Mouse (Mus musculus): Measurements from ENCODE around the gene 1700013G24Rik. TPM values are rescaled to one million over a fixed set of nuclear protein-coding genes. Genes with fewer than 3 reads are reported as not detected.

1700013G24Rik gene
- polyA plus RNA-seq, 2 experiments, result not detected

DNA sequence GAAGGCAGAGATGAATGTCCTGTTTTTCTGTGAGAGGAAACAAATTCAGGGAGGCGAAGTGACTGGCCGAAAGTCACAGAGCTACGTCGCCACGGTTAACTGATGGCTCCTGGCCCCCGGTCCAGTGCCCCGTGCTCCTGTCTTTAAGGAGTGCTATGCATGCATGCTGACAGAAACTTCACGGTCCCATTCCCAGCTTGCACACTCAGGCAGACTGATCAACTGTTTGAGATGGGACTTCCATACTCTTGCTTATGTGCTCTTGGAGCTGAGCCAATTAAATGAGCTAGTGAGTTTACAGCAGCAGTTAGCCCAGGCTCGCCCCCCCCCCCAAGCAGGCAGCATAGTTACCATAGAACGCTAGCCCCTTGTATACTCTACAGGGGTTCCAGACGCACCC lies 35.0 kb downstream of the 1700013G24Rik start:
- TF ChIP-seq CTCF (IDR thresholded peaks at IDR 0.05; ENCODE audit: low read depth) (no peak), EP300 (IDR thresholded peaks at IDR 0.05; ENCODE audit: low read depth) (no peak)
- Histone ChIP-seq H3K9ac (replicated peaks) (no peak overlapping the region), H3K36me3 (replicated peaks; ENCODE audit: control insufficient read depth, insufficient read depth, low read depth) (no peaks in the 10 kb centered on the region), H3K27me3 (ENCODE audit: control insufficient read depth, insufficient read depth, low read length) (no peaks in the 10 kb centered on the region), H3K4me2 (ENCODE audit: low read depth) (peak overlapping the region; percentile 32), H3K9me3 (ENCODE audit: control insufficient read depth, low read length) (no peaks in the 10 kb centered on the region), H3K27ac (no peak overlapping the region), H3K4me1 (replicated peaks; ENCODE audit: control insufficient read depth in 2 of 2, insufficient read depth in 2 of 2, low read length in 1 of 2) (peaks cover 21 to 53% of the 10 kb centered on the region in 2 experiments), H3K4me3 (ENCODE audit: insufficient read depth in 1 of 2, low read depth in 2 of 2, low read length in 2 of 2) (no peak overlapping the region)
- ATAC-seq (ENCODE audit: insufficient read depth) (no peak), DNase-seq (ENCODE audit: low read depth in 3 of 3, low spot score in 3 of 3) (no peak)
- WGBS (ENCODE audit: insufficient replicate concordance), result 20% methylated on average over 11 of the region's 11 CpGs

- no peaks in the 10 kb centered on the region for H3K27me3 ChIP-seq (ENCODE audit: control insufficient read depth, insufficient read depth, low read length)
- H3K9me3 ChIP-seq (ENCODE audit: control insufficient read depth, low read length), result no peaks in the 10 kb centered on the region
- H3K4me3 ChIP-seq (ENCODE audit: insufficient read depth in 1 of 2, low read depth in 2 of 2, low read length in 2 of 2), result no peak overlapping the region
- no peaks in the 10 kb centered on the region for H3K36me3 ChIP-seq (replicated peaks; ENCODE audit: control insufficient read depth, insufficient read depth, low read depth)
- DNase-seq (ENCODE audit: low read depth in 3 of 3, low spot score in 3 of 3) (no peak), ATAC-seq (ENCODE audit: insufficient read depth) (no peak)
- H3K9ac ChIP-seq (replicated peaks), result no peak overlapping the region
- WGBS (ENCODE audit: insufficient replicate concordance), result 26% methylated on average over 12 of the region's 12 CpGs
- no peak overlapping the region for H3K27ac ChIP-seq
- peaks cover 21 to 51% of the 10 kb centered on the region in 2 experiments for H3K4me1 ChIP-seq (replicated peaks; ENCODE audit: control insufficient read depth in 2 of 2, insufficient read depth in 2 of 2, low read length in 1 of 2)
- TF ChIP-seq EP300 (IDR thresholded peaks at IDR 0.05; ENCODE audit: low read depth), result no peak
- peak; percentile 43; the same call in 1 of the 2 replicates for TF ChIP-seq CTCF (IDR thresholded peaks at IDR 0.05; ENCODE audit: low read depth)
- H3K4me2 ChIP-seq (ENCODE audit: low read depth), result no peak overlapping the region
Measured at GRCm38 (mm10) chr4:137488571-137489303, 35.7 kb downstream of the 1700013G24Rik start.

GRCm38 (mm10) chr4:137489996-137490395 lies 36.9 kb downstream of the 1700013G24Rik start:
- Histone ChIP-seq H3K4me1 (replicated peaks; ENCODE audit: control insufficient read depth in 2 of 2, insufficient read depth in 2 of 2, low read length in 1 of 2) (peaks cover 18 to 42% of the 10 kb centered on the region in 2 experiments), H3K27ac (no peak overlapping the region), H3K9me3 (ENCODE audit: control insufficient read depth, low read length) (no peaks in the 10 kb centered on the region), H3K36me3 (replicated peaks; ENCODE audit: control insufficient read depth, insufficient read depth, low read depth) (no peaks in the 10 kb centered on the region), H3K4me3 (ENCODE audit: insufficient read depth in 1 of 2, low read depth in 2 of 2, low read length in 2 of 2) (no peak overlapping the region), H3K27me3 (ENCODE audit: control insufficient read depth, insufficient read depth, low read length) (no peaks in the 10 kb centered on the region), H3K9ac (replicated peaks) (no peak overlapping the region), H3K4me2 (ENCODE audit: low read depth) (no peak overlapping the region)
- no peak for ATAC-seq (ENCODE audit: insufficient read depth)
- no peak for TF ChIP-seq EP300 (IDR thresholded peaks at IDR 0.05; ENCODE audit: low read depth)
- no peak for TF ChIP-seq CTCF (IDR thresholded peaks at IDR 0.05; ENCODE audit: low read depth)
- DNase-seq (ENCODE audit: low read depth in 3 of 3, low spot score in 3 of 3), result no peak
- WGBS (ENCODE audit: insufficient replicate concordance), result 23% methylated on average over 8 of the region's 8 CpGs

GRCm38 (mm10) chr4:137492563-137492962 lies 39.5 kb downstream of the 1700013G24Rik start:
- H3K4me1 ChIP-seq (replicated peaks; ENCODE audit: control insufficient read depth in 2 of 2, insufficient read depth in 2 of 2, low read length in 1 of 2), result peaks cover 9 to 20% of the 10 kb centered on the region in 2 experiments
- 71% methylated on average over 11 of the region's 11 CpGs for WGBS (ENCODE audit: insufficient replicate concordance)
- H3K27me3 ChIP-seq (ENCODE audit: control insufficient read depth, insufficient read depth, low read length), result no peaks in the 10 kb centered on the region
- no peak overlapping the region for H3K4me3 ChIP-seq (ENCODE audit: insufficient read depth in 1 of 2, low read depth in 2 of 2, low read length in 2 of 2)
- no peaks in the 10 kb centered on the region for H3K36me3 ChIP-seq (replicated peaks; ENCODE audit: control insufficient read depth, insufficient read depth, low read depth)
- ATAC-seq (ENCODE audit: insufficient read depth) (no peak), DNase-seq (ENCODE audit: low read depth in 3 of 3, low spot score in 3 of 3) (no peak)
- H3K4me2 ChIP-seq (ENCODE audit: low read depth), result no peak overlapping the region
- H3K27ac ChIP-seq, result no peak overlapping the region
- H3K9ac ChIP-seq (replicated peaks), result no peak overlapping the region
- TF ChIP-seq EP300 (IDR thresholded peaks at IDR 0.05; ENCODE audit: low read depth) (no peak), CTCF (IDR thresholded peaks at IDR 0.05; ENCODE audit: low read depth) (no peak)
- H3K9me3 ChIP-seq (ENCODE audit: control insufficient read depth, low read length), result no peaks in the 10 kb centered on the region

DNA sequence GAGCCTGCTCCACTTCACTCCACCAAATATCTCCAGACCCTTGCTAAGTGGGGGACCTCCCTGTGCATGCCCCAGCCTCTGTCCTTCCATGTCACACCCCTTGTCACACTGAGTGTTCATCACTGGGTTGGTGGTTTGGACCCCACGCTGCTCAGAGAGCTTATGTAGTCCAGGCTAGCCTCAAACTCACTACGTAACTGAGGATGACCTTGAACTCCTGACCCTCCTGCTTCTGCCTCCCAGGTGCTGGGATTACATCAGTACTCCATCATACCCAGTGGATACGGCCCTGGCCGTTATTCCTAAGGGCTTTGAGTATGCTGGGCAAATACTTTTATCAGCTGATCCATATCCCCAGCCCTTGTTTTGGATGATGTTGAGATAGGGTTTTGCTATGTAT lies 40.1 kb downstream of the 1700013G24Rik start:
- Histone ChIP-seq H3K9me3 (ENCODE audit: control insufficient read depth, low read length) (no peaks in the 10 kb centered on the region), H3K9ac (replicated peaks) (no peak overlapping the region), H3K4me1 (replicated peaks; ENCODE audit: control insufficient read depth in 2 of 2, insufficient read depth in 2 of 2, low read length in 1 of 2) (peaks cover 3 to 16% of the 10 kb centered on the region in 2 experiments; a peak in 3 of 4 replicates), H3K27ac (no peak overlapping the region), H3K4me2 (ENCODE audit: low read depth) (no peak overlapping the region), H3K36me3 (replicated peaks; ENCODE audit: control insufficient read depth, insufficient read depth, low read depth) (no peaks in the 10 kb centered on the region), H3K27me3 (ENCODE audit: control insufficient read depth, insufficient read depth, low read length) (no peaks in the 10 kb centered on the region), H3K4me3 (ENCODE audit: insufficient read depth in 1 of 2, low read depth in 2 of 2, low read length in 2 of 2) (no peak overlapping the region)
- DNase-seq (ENCODE audit: low read depth in 3 of 3, low spot score in 3 of 3) (no peak), ATAC-seq (ENCODE audit: insufficient read depth) (no peak)
- 63% methylated on average over 4 of the region's 4 CpGs for WGBS (ENCODE audit: insufficient replicate concordance)
- TF ChIP-seq CTCF (IDR thresholded peaks at IDR 0.05; ENCODE audit: low read depth), result no peak
- TF ChIP-seq EP300 (IDR thresholded peaks at IDR 0.05; ENCODE audit: low read depth), result no peak
